ENCODE assay signal across 10 mouse cellular contexts in the genomic region with DNA sequence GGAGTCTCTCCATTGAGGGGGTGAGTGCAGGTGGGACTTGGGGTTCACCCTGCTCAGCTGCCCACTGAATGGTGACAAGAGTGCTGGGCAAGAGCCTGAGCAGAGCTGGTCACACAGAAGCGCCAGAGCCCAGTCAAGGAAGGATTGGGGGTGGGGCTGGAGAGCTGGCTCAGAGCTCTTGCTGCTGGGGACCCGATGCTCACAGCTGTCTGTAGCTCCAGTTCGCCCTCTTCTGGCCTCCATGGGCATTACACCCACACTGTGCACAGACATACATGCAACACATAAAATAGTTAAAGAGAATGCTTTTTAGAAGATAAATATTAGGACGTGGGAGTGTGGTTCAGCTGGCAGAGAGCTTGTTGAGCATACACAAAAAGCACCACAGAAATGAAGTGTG. TPM values are rescaled to one million over a fixed set of nuclear protein-coding genes. Genes with fewer than 3 reads are reported as not detected.
DNase-seq lines count a peak whose midpoint lies in the region; ATAC-seq and TF ChIP-seq lines count a peak whose summit lies in the region.
"Had no signal": no experiment of that assay in that cellular context is flagged by ENCODE, and none has a peak within 500 bp of the region (broad histone marks: within the 10 kb centered on the region; RNA-seq: fewer than 3 reads in every experiment).

No protein-coding gene starts in this region.

- H3K27me3 ChIP-seq in lung, embryonic 14.5 days (ENCODE audit: insufficient read depth, low read length) = no peaks in the 10 kb centered on the region

- no peak overlapping the region for H3K4me3 ChIP-seq in lung, embryonic 14.5 days (ENCODE audit: low read depth, low read length)
- H3K4me3 ChIP-seq: megakaryocyte, embryonic 14.5 days had no signal

- WGBS in lung, embryonic 14.5 days = 49% methylated on average over 4 of the region's 4 CpGs

- no peak for ATAC-seq in lung, embryonic 14.5 days (ENCODE audit: insufficient read depth)
- peak; percentile 20; the same call in 1 of the 2 replicates for ATAC-seq in granulocyte monocyte progenitor cell, adult 5-6 weeks (replicated peaks; ENCODE audit: poor library complexity, severe bottlenecking)

- H3K4me1 ChIP-seq in lung, embryonic 14.5 days (ENCODE audit: insufficient read depth) = no peaks in the 10 kb centered on the region

- no peak overlapping the region for H3K4me2 ChIP-seq in lung, embryonic 14.5 days

- no peaks in the 10 kb centered on the region for H3K36me3 ChIP-seq in lung, embryonic 14.5 days (ENCODE audit: insufficient read depth)

- no peaks in the 10 kb centered on the region for H3K9me3 ChIP-seq in lung, embryonic 14.5 days (ENCODE audit: low read depth, low read length)

- peak; percentile 40 to 52 for DNase-seq in cerebellum, postnatal 10 days
- no peak for DNase-seq in cerebellum, adult 9-10 months
- DNase-seq in lung, embryonic 14.5 days = peak; percentile 43
- no peak for DNase-seq in lung, postnatal 14 days
- DNase-seq in testis, postnatal 10 days (ENCODE audit: low spot score) = peak; percentile 71
- DNase-seq in heart, adult 9 months (ENCODE audit: low spot score in 2 of 2) = no peak
- no peak for DNase-seq in ovary, adult 18-20 months (ENCODE audit: low spot score)
- DNase-seq: heart, postnatal 36 days had no signal

- peak; percentile 55 for TF ChIP-seq CTCF in lung, embryonic 14.5 days (IDR thresholded peaks at IDR 0.05; ENCODE audit: low read depth)

- no peak overlapping the region for H3K9ac ChIP-seq in lung, embryonic 14.5 days

- no peak overlapping the region for H3K27ac ChIP-seq in lung, embryonic 14.5 days (ENCODE audit: low read depth)

RNA-seq across cellular contexts. Expression of a gene that starts 43.8 kb away (rescaled TPM):
- not detected in 2 replicates for polyA plus RNA-seq in lung, embryonic 14.5 days (2014; fragmentation: Nextera tagmentation; extraction: Ambion mirVana)
- not detected in 2 replicates for total RNA-seq in granulocyte monocyte progenitor cell, adult 5-6 weeks (2014; fragmentation: Nextera tagmentation)
- not detected in 2 replicates for total RNA-seq in granulocyte monocyte progenitor cell, adult 5-6 weeks (2017)

RNA-seq across cellular contexts. Expression of a gene that starts 52.2 kb away (rescaled TPM):
- polyA plus RNA-seq in lung, embryonic 14.5 days (2014; fragmentation: Nextera tagmentation; extraction: Ambion mirVana) = 322 and 336 TPM in 2 replicates
- 140 TPM in 2 replicates for total RNA-seq in granulocyte monocyte progenitor cell, adult 5-6 weeks (2014; fragmentation: Nextera tagmentation)
- total RNA-seq in granulocyte monocyte progenitor cell, adult 5-6 weeks (2017) = 191 and 201 TPM in 2 replicates

Comparison
In these comparisons a context has a peak if more than half of its experiments do, and no peak if none do; other contexts are left out.
1. DNase-seq: peak in cerebellum, postnatal 10 days (2 of 2), lung, embryonic 14.5 days (single experiment) and testis, postnatal 10 days (single experiment); none in cerebellum, adult 9-10 months (single experiment), lung, postnatal 14 days (single experiment), heart, adult 9 months (0 of 2) and ovary, adult 18-20 months (single experiment).